Mouse (Mus musculus) spleen, embryonic (tissue): Measurements from ENCODE around the gene Bex3.
"Not testable (repeated sequence)": the region's sequence is repeated elsewhere in the genome, so short reads cannot be mapped to it uniquely, and the experiment has no call there.

Source experiments
- CTCF ChIA-PET: fragments of 350-600 bp; sonication (Branson Sonifier 250); formaldehyde crosslinking; loops from one replicate; lab custom pipeline; 2022; lab: Charles Lee

Gene Bex3

GRCm38 (mm10) chrX:136269743-136270392 is at the start of gene Bex3:
Gene Bex3, plus strand, starts transcription at chrX:136270253.
- CTCF ChIA-PET: not testable (repeated sequence)

GRCm38 (mm10) chrX:136223714-136224113 is 46.3 kb upstream of the Bex3 start:
- CTCF ChIA-PET: no interaction called here

- CTCF ChIA-PET: no interaction called here
Measured at GRCm38 (mm10) chrX:136227768-136228167, 42.3 kb upstream of the Bex3 start.

GRCm38 (mm10) chrX:136238118-136238517 is 31.9 kb upstream of the Bex3 start:
- CTCF ChIA-PET: no interaction called here

GRCm38 (mm10) chrX:136243181-136243580 is 26.9 kb upstream of the Bex3 start:
- CTCF ChIA-PET: no interaction called here

GRCm38 (mm10) chrX:136244574-136245229 is 25.4 kb upstream of the Bex3 start, which contains the start of gene Tceal9:
Gene Tceal9, plus strand, starts transcription at chrX:136245079.
- CTCF ChIA-PET: no interaction called here

GRCm38 (mm10) chrX:136245521-136246071 is 24.5 kb upstream of the Bex3 start:
- CTCF ChIA-PET: no interaction called here

- CTCF ChIA-PET: no interaction called here
Measured at GRCm38 (mm10) chrX:136248811-136249210, 21.2 kb upstream of the Bex3 start.

- CTCF ChIA-PET: no interaction called here
Measured at GRCm38 (mm10) chrX:136249671-136250070, 20.4 kb upstream of the Bex3 start.

GRCm38 (mm10) chrX:136252023-136252729 is 17.9 kb upstream of the Bex3 start:
- CTCF ChIA-PET: no interaction called here

GRCm38 (mm10) chrX:136267720-136268119 is 2.3 kb upstream of the Bex3 start:
- CTCF ChIA-PET: no interaction called here

GRCm38 (mm10) chrX:136268173-136268572 is 1.9 kb upstream of the Bex3 start:
- CTCF ChIA-PET: no interaction called here

GRCm38 (mm10) chrX:136270393-136271111 is 499 bp downstream of the Bex3 start:
- CTCF ChIA-PET: not testable (repeated sequence)

- CTCF ChIA-PET: no interaction called here
Measured at GRCm38 (mm10) chrX:136274542-136274941, 4.5 kb downstream of the Bex3 start.

GRCm38 (mm10) chrX:136275386-136275785 is 5.3 kb downstream of the Bex3 start:
- CTCF ChIA-PET: no interaction called here

- CTCF ChIA-PET: interaction anchor here (0.6 kb wide), 1 partner anchor 1570 kb away, joined by 3 read pairs; no protein-coding TSS in a partner anchor
Measured at GRCm38 (mm10) chrX:136277577-136277976, 7.5 kb downstream of the Bex3 start.

GRCm38 (mm10) chrX:136278401-136278800 is 8.3 kb downstream of the Bex3 start:
- CTCF ChIA-PET: interaction anchor here (0.6 kb wide), 1 partner anchor 1570 kb away, joined by 3 read pairs; no protein-coding TSS in a partner anchor

- CTCF ChIA-PET: no interaction called here
Measured at GRCm38 (mm10) chrX:136279410-136279809, 9.4 kb downstream of the Bex3 start.

- CTCF ChIA-PET: no interaction called here
Measured at GRCm38 (mm10) chrX:136290817-136291281, 20.8 kb downstream of the Bex3 start.

- CTCF ChIA-PET: no interaction called here
Measured at GRCm38 (mm10) chrX:136304295-136304694, 34.2 kb downstream of the Bex3 start.

- CTCF ChIA-PET: no interaction called here
Measured at GRCm38 (mm10) chrX:136306196-136306595, 36.1 kb downstream of the Bex3 start.
